Comparison of ENCODE assay signal across 15 mouse cellular contexts in genomic region chr12:118455609-118456008, GRCm38 (mm10).
DNase-seq lines count a peak whose midpoint lies in the region; ATAC-seq and TF ChIP-seq lines count a peak whose summit lies in the region.
"Had no signal": no experiment of that assay in that cellular context is flagged by ENCODE, and none has a peak within 500 bp of the region (broad histone marks: within the 10 kb centered on the region; RNA-seq: fewer than 3 reads in every experiment).

No protein-coding gene starts in this region.

- peak; percentile 48 for TF ChIP-seq CTCF in heart, postnatal 0 days (IDR thresholded peaks at IDR 0.05; ENCODE audit: low read depth)
- peak; percentile 43 for TF ChIP-seq CTCF in lung, embryonic 14.5 days (IDR thresholded peaks at IDR 0.05; ENCODE audit: low read depth)

- peaks cover 28% of the 10 kb centered on the region for H3K27me3 ChIP-seq in heart, postnatal 0 days (ENCODE audit: control insufficient read depth, insufficient read depth, low read length)
- peaks cover 22% of the 10 kb centered on the region for H3K27me3 ChIP-seq in lung, embryonic 14.5 days (ENCODE audit: insufficient read depth, low read length)

- intact Hi-C loops in heart, postnatal 25 days (cut with DNase I), result loop anchor here (2.0 to 5.0 kb wide), 2 partner anchors 463 to 633 kb away; no protein-coding TSS in a partner anchor

- H3K27ac ChIP-seq in heart, postnatal 0 days (ENCODE audit: low read depth), result no peak overlapping the region
- no peak overlapping the region for H3K27ac ChIP-seq in lung, embryonic 14.5 days (ENCODE audit: low read depth)
- H3K27ac ChIP-seq: forebrain, embryonic 10.5 days; limb, embryonic 13.5 days; neural tube, embryonic 13.5 days had no signal

- no peaks in the 10 kb centered on the region for H3K36me3 ChIP-seq in heart, postnatal 0 days (replicated peaks; ENCODE audit: control insufficient read depth, insufficient read depth, low read length)
- H3K36me3 ChIP-seq in lung, embryonic 14.5 days (ENCODE audit: insufficient read depth), result no peaks in the 10 kb centered on the region
- H3K36me3 ChIP-seq: forebrain, embryonic 10.5 days; limb, embryonic 13.5 days; neural tube, embryonic 13.5 days had no signal

- no peaks in the 10 kb centered on the region for H3K9me3 ChIP-seq in heart, postnatal 0 days (replicated peaks; ENCODE audit: control insufficient read depth, low read length)
- no peaks in the 10 kb centered on the region for H3K9me3 ChIP-seq in lung, embryonic 14.5 days (ENCODE audit: low read depth, low read length)
- H3K9me3 ChIP-seq: forebrain, embryonic 10.5 days; limb, embryonic 13.5 days; neural tube, embryonic 13.5 days had no signal

- H3K9ac ChIP-seq in heart, postnatal 0 days (replicated peaks; ENCODE audit: low read depth, low read length), result no peak overlapping the region
- H3K9ac ChIP-seq in lung, embryonic 14.5 days, result no peak overlapping the region
- H3K9ac ChIP-seq: limb, embryonic 13.5 days; neural tube, embryonic 13.5 days had no signal

- no peak for TF ChIP-seq EP300 in heart, postnatal 0 days (IDR thresholded peaks at IDR 0.05; ENCODE audit: low read depth)

- H3K4me1 ChIP-seq in heart, postnatal 0 days (ENCODE audit: control insufficient read depth, insufficient read depth), result no peaks in the 10 kb centered on the region
- no peaks in the 10 kb centered on the region for H3K4me1 ChIP-seq in lung, embryonic 14.5 days (ENCODE audit: insufficient read depth)
- H3K4me1 ChIP-seq: limb, embryonic 13.5 days; neural tube, embryonic 13.5 days had no signal

- ATAC-seq in heart, postnatal 0 days (ENCODE audit: insufficient read depth, low read depth), result no peak
- no peak for ATAC-seq in lung, embryonic 14.5 days (ENCODE audit: insufficient read depth)
- ATAC-seq: Patski had no signal

- DNase-seq in heart, postnatal 0 days (ENCODE audit: low spot score), result peak; percentile 28
- no peak for DNase-seq in heart, postnatal 25 days (ENCODE audit: low spot score)
- DNase-seq in lung, embryonic 14.5 days, result peak; percentile 80
- DNase-seq in lung, postnatal 4 days, result no peak
- DNase-seq in NIH3T3 (ENCODE audit: low read depth), result peak; percentile 65
- peak; percentile 59 for DNase-seq in retina, embryonic 14.5 days (ENCODE audit: low spot score)
- DNase-seq in spleen, postnatal 14 days (ENCODE audit: low spot score in 2 of 2), result no peak
- DNase-seq: adrenal gland, postnatal 14 days; cerebellum, adult 18-20 months; gastrocnemius, postnatal 36 days; thymus, adult 18-20 months had no signal

- H3K4me2 ChIP-seq in heart, postnatal 0 days (ENCODE audit: low read depth, low read length), result no peak overlapping the region
- no peak overlapping the region for H3K4me2 ChIP-seq in lung, embryonic 14.5 days
- H3K4me2 ChIP-seq: limb, embryonic 13.5 days; neural tube, embryonic 13.5 days had no signal

- 14% methylated on average over 1 of the region's 1 CpGs for WGBS in heart, postnatal 0 days
- WGBS in lung, embryonic 14.5 days, result 22% methylated on average over 1 of the region's 1 CpGs

- no peak overlapping the region for H3K4me3 ChIP-seq in heart, postnatal 0 days (ENCODE audit: low read depth, low read length)
- H3K4me3 ChIP-seq in lung, embryonic 14.5 days (ENCODE audit: low read depth, low read length), result no peak overlapping the region
- H3K4me3 ChIP-seq: forebrain, embryonic 10.5 days; limb, embryonic 13.5 days; neural tube, embryonic 13.5 days had no signal

Comparison
In these comparisons a context has a peak if more than half of its experiments do, and no peak if none do; other contexts are left out.
1. DNase-seq: peak in heart, postnatal 0 days (single experiment), lung, embryonic 14.5 days (single experiment), NIH3T3 (single experiment) and retina, embryonic 14.5 days (single experiment); none in heart, postnatal 25 days (single experiment), lung, postnatal 4 days (0 of 2) and spleen, postnatal 14 days (0 of 2).